27 mouse cellular contexts compared by ENCODE assay signal in the genomic region with DNA sequence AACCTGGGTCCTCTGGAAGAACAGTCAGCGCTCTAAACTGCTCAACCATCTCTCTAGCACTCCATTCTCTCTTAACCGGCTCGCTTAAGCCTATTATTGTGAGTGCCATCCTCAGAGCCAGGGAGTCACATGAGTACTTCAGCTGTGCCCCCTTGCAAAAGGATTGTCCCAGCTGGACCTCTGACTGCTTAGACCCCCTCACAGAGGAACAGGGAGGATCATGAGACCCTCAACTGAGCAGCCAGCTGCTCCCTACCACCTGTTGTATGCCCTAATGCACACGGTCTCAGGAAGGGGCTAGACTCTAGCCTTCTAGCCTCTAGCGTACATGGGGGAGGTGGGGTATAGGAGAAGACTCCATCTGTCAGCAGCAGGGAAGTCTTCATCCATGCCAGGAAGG. TPM values are rescaled to one million over a fixed set of nuclear protein-coding genes. Genes with fewer than 3 reads are reported as not detected.
DNase-seq lines count a peak whose midpoint lies in the region; ATAC-seq and TF ChIP-seq lines count a peak whose summit lies in the region.
"Had no signal": no experiment of that assay in that cellular context is flagged by ENCODE, and none has a peak within 500 bp of the region (broad histone marks: within the 10 kb centered on the region; RNA-seq: fewer than 3 reads in every experiment).

No protein-coding gene starts in this region.

- TF ChIP-seq CTCF in midbrain, postnatal 0 days (IDR thresholded peaks at IDR 0.05): no peak

- 78% methylated on average over 5 of the region's 5 CpGs for WGBS in embryonic facial prominence, embryonic 13.5 days
- WGBS in embryonic facial prominence, embryonic 10.5 days: 78% methylated on average over 5 of the region's 5 CpGs
- WGBS in midbrain, postnatal 0 days: 76% methylated on average over 5 of the region's 5 CpGs
- 75% methylated on average over 5 of the region's 5 CpGs for WGBS in midbrain, embryonic 14.5 days
- 70% methylated on average over 5 of the region's 5 CpGs for WGBS in embryonic facial prominence, embryonic 14.5 days

- H3K27me3 ChIP-seq in embryonic facial prominence, embryonic 13.5 days: no peaks in the 10 kb centered on the region
- no peaks in the 10 kb centered on the region for H3K27me3 ChIP-seq in embryonic facial prominence, embryonic 10.5 days (replicated peaks; ENCODE audit: low read depth, poor library complexity, severe bottlenecking)
- H3K27me3 ChIP-seq in midbrain, postnatal 0 days (ENCODE audit: insufficient read depth, low read length): no peaks in the 10 kb centered on the region
- no peaks in the 10 kb centered on the region for H3K27me3 ChIP-seq in midbrain, embryonic 14.5 days (ENCODE audit: control insufficient read depth, insufficient read depth, low read length)
- H3K27me3 ChIP-seq in embryonic facial prominence, embryonic 14.5 days (replicated peaks; ENCODE audit: control insufficient read depth, insufficient read depth, low read length): no peaks in the 10 kb centered on the region
- H3K27me3 ChIP-seq: embryonic facial prominence, embryonic 15.5 days; forebrain, embryonic 12.5 days; Patski had no signal

- no peaks in the 10 kb centered on the region for H3K36me3 ChIP-seq in embryonic facial prominence, embryonic 13.5 days
- no peaks in the 10 kb centered on the region for H3K36me3 ChIP-seq in embryonic facial prominence, embryonic 10.5 days (replicated peaks)
- H3K36me3 ChIP-seq in midbrain, postnatal 0 days (ENCODE audit: insufficient read depth, low read length): no peaks in the 10 kb centered on the region
- H3K36me3 ChIP-seq in midbrain, embryonic 14.5 days (ENCODE audit: control insufficient read depth, insufficient read depth, low read length): no peaks in the 10 kb centered on the region
- H3K36me3 ChIP-seq in embryonic facial prominence, embryonic 14.5 days (ENCODE audit: control insufficient read depth, insufficient read depth, low read length): no peaks in the 10 kb centered on the region
- H3K36me3 ChIP-seq: embryonic facial prominence, embryonic 15.5 days; forebrain, embryonic 10.5 days; forebrain, embryonic 12.5 days; G1E had no signal

- H3K4me2 ChIP-seq in embryonic facial prominence, embryonic 13.5 days: no peak overlapping the region
- no peak overlapping the region for H3K4me2 ChIP-seq in midbrain, postnatal 0 days (ENCODE audit: low read depth, low read length, poor library complexity, severe bottlenecking)
- H3K4me2 ChIP-seq in midbrain, embryonic 14.5 days (ENCODE audit: low read length): no peak overlapping the region
- no peak overlapping the region for H3K4me2 ChIP-seq in embryonic facial prominence, embryonic 14.5 days (ENCODE audit: low read depth, low read length)
- H3K4me2 ChIP-seq: embryonic facial prominence, embryonic 15.5 days; forebrain, embryonic 12.5 days had no signal

- no peak overlapping the region for H3K9ac ChIP-seq in embryonic facial prominence, embryonic 13.5 days
- no peak overlapping the region for H3K9ac ChIP-seq in midbrain, postnatal 0 days (replicated peaks; ENCODE audit: low read length, poor library complexity, severe bottlenecking)
- H3K9ac ChIP-seq in midbrain, embryonic 14.5 days (replicated peaks; ENCODE audit: low read length): no peak overlapping the region
- H3K9ac ChIP-seq in embryonic facial prominence, embryonic 14.5 days (ENCODE audit: low read depth, low read length): no peak overlapping the region
- H3K9ac ChIP-seq: embryonic facial prominence, embryonic 15.5 days; forebrain, embryonic 12.5 days had no signal

- no peak overlapping the region for H3K4me3 ChIP-seq in embryonic facial prominence, embryonic 13.5 days
- no peak overlapping the region for H3K4me3 ChIP-seq in embryonic facial prominence, embryonic 10.5 days
- H3K4me3 ChIP-seq in midbrain, postnatal 0 days (ENCODE audit: low read depth, low read length): no peak overlapping the region
- H3K4me3 ChIP-seq in midbrain, embryonic 14.5 days (replicated peaks; ENCODE audit: low read depth, low read length): no peak overlapping the region
- H3K4me3 ChIP-seq in embryonic facial prominence, embryonic 14.5 days (ENCODE audit: low read depth, low read length): no peak overlapping the region
- H3K4me3 ChIP-seq: embryonic facial prominence, embryonic 15.5 days; erythroblast, embryonic 14.5 days; forebrain, embryonic 10.5 days; forebrain, embryonic 12.5 days had no signal

- no peaks in the 10 kb centered on the region for H3K9me3 ChIP-seq in embryonic facial prominence, embryonic 13.5 days
- H3K9me3 ChIP-seq in embryonic facial prominence, embryonic 10.5 days: no peaks in the 10 kb centered on the region
- H3K9me3 ChIP-seq in midbrain, postnatal 0 days (ENCODE audit: low read length): no peaks in the 10 kb centered on the region
- H3K9me3 ChIP-seq in midbrain, embryonic 14.5 days (ENCODE audit: control insufficient read depth, low read length): no peaks in the 10 kb centered on the region
- H3K9me3 ChIP-seq in embryonic facial prominence, embryonic 14.5 days (ENCODE audit: control insufficient read depth, low read length): no peaks in the 10 kb centered on the region
- H3K9me3 ChIP-seq: embryonic facial prominence, embryonic 15.5 days; forebrain, embryonic 10.5 days; forebrain, embryonic 12.5 days; G1E had no signal

- peaks cover 35% of the 10 kb centered on the region for H3K4me1 ChIP-seq in embryonic facial prominence, embryonic 13.5 days
- H3K4me1 ChIP-seq in embryonic facial prominence, embryonic 10.5 days: peaks cover 21% of the 10 kb centered on the region
- H3K4me1 ChIP-seq in midbrain, postnatal 0 days (ENCODE audit: insufficient read depth, low read length): no peaks in the 10 kb centered on the region
- no peaks in the 10 kb centered on the region for H3K4me1 ChIP-seq in midbrain, embryonic 14.5 days (ENCODE audit: control insufficient read depth, insufficient read depth, low read length)
- peaks cover 15% of the 10 kb centered on the region; the same call in 1 of the 2 replicates for H3K4me1 ChIP-seq in embryonic facial prominence, embryonic 14.5 days (ENCODE audit: control insufficient read depth, insufficient read depth, low read length)

- no peak for ATAC-seq in embryonic facial prominence, embryonic 13.5 days (ENCODE audit: insufficient number of reproducible peaks, insufficient read depth, low FRiP score, low TSS enrichment, low read depth)
- ATAC-seq in midbrain, postnatal 0 days (ENCODE audit: low FRiP score): no peak
- no peak for ATAC-seq in midbrain, embryonic 14.5 days (ENCODE audit: low FRiP score, low TSS enrichment)
- peak; percentile 42; the same call in 1 of the 2 replicates for ATAC-seq in embryonic facial prominence, embryonic 14.5 days (ENCODE audit: low read depth)
- ATAC-seq: activated CD4-positive, CD25-positive, alpha-beta regulatory T cell, adult 4 months; CD4-positive, CD25-positive, alpha-beta regulatory T cell, adult 4 months; forebrain, embryonic 14.5 days; forebrain, embryonic 16.5 days; Patski had no signal

- peak overlapping the region; percentile 58; the same call in 1 of the 2 replicates for H3K27ac ChIP-seq in embryonic facial prominence, embryonic 13.5 days
- no peak overlapping the region for H3K27ac ChIP-seq in embryonic facial prominence, embryonic 10.5 days (replicated peaks)
- H3K27ac ChIP-seq in midbrain, postnatal 0 days (ENCODE audit: low read depth, low read length): no peak overlapping the region
- no peak overlapping the region for H3K27ac ChIP-seq in midbrain, embryonic 14.5 days (replicated peaks; ENCODE audit: low read depth, low read length)
- no peak overlapping the region for H3K27ac ChIP-seq in embryonic facial prominence, embryonic 14.5 days (replicated peaks; ENCODE audit: low read depth, low read length)
- H3K27ac ChIP-seq: forebrain, embryonic 10.5 days; forebrain, embryonic 12.5 days had no signal

- DNase-seq in embryonic facial prominence, embryonic 10.5 days (ENCODE audit: low spot score): no peak
- peak; percentile 30 for DNase-seq in midbrain, postnatal 0 days (ENCODE audit: low spot score)
- no peak for DNase-seq in midbrain, embryonic 14.5 days
- peak; percentile 54 for DNase-seq in embryonic facial prominence, embryonic 14.5 days (ENCODE audit: low spot score)
- no peak for DNase-seq in spleen, adult 12 weeks (ENCODE audit: low spot score)
- DNase-seq: adrenal gland, adult 8-10 months; adrenal gland, postnatal 14 days; adrenal gland, postnatal 36 days; B cell, adult 2 months; cerebellum, adult 11-12 months; cerebellum, adult 2 months; cerebellum, adult 9-10 months; cerebellum, postnatal 10 days; cerebellum, postnatal 25 days had no signal

RNA-seq across cellular contexts. Expression of a gene that starts 18.0 kb away (rescaled TPM):
- polyA plus RNA-seq in embryonic facial prominence, embryonic 13.5 days (2015; fragmentation: Nextera tagmentation; extraction: Ambion mirVana): 0.45 and 0.62 TPM in 2 replicates
- not detected in 2 replicates for polyA plus RNA-seq in embryonic facial prominence, embryonic 10.5 days (2016; fragmentation: Nextera tagmentation; extraction: Ambion mirVana)
- 1.3 and 1.4 TPM in 2 replicates for total RNA-seq in midbrain, postnatal 0 days (2014; rRNA removed)
- polyA plus RNA-seq in midbrain, postnatal 0 days (2015; fragmentation: Nextera tagmentation; extraction: Ambion mirVana): 0.97 and 1.0 TPM in 2 replicates
- polyA plus RNA-seq in midbrain, embryonic 14.5 days (2014; fragmentation: Nextera tagmentation; extraction: Ambion mirVana): 0.37 and 0.49 TPM in 2 replicates
- polyA plus RNA-seq in embryonic facial prominence, embryonic 14.5 days (2014; fragmentation: Nextera tagmentation; extraction: Ambion mirVana): 0.15 and 0.33 TPM in 2 replicates
- total RNA-seq: adrenal gland, adult 8-10 months; adrenal gland, postnatal 14 days; adrenal gland, postnatal 36 days had no signal
- polyA plus RNA-seq: embryonic facial prominence, embryonic 11.5 days; erythroblast, embryonic 14.5 days; G1E; Patski had no signal

RNA-seq across cellular contexts. Expression of a gene that starts 57.2 kb away (rescaled TPM):
- 0.23 and 0.52 TPM in 2 replicates for polyA plus RNA-seq in embryonic facial prominence, embryonic 13.5 days (2015; fragmentation: Nextera tagmentation; extraction: Ambion mirVana)
- 0.09 and 0.13 TPM in 2 replicates for polyA plus RNA-seq in embryonic facial prominence, embryonic 10.5 days (2016; fragmentation: Nextera tagmentation; extraction: Ambion mirVana)
- total RNA-seq in midbrain, postnatal 0 days (2014; rRNA removed): 3.5 and 4.1 TPM in 2 replicates
- polyA plus RNA-seq in midbrain, postnatal 0 days (2015; fragmentation: Nextera tagmentation; extraction: Ambion mirVana): 2.0 and 2.1 TPM in 2 replicates
- polyA plus RNA-seq in midbrain, embryonic 14.5 days (2014; fragmentation: Nextera tagmentation; extraction: Ambion mirVana): 0.17 and 0.26 TPM in 2 replicates
- 0.22 TPM in 1 of 2 replicates, not detected in the other for polyA plus RNA-seq in embryonic facial prominence, embryonic 14.5 days (2014; fragmentation: Nextera tagmentation; extraction: Ambion mirVana)
- total RNA-seq: adrenal gland, adult 18-20 months; adrenal gland, adult 8-10 months; adrenal gland, postnatal 14 days; adrenal gland, postnatal 36 days had no signal
- polyA plus RNA-seq: embryonic facial prominence, embryonic 11.5 days; erythroblast, embryonic 14.5 days; forebrain, embryonic 12.5 days; G1E; Patski had no signal

Comparison
In these comparisons a context has a peak if more than half of its experiments do, and no peak if none do; other contexts are left out.
1. DNase-seq: peak in midbrain, postnatal 0 days (single experiment) and embryonic facial prominence, embryonic 14.5 days (single experiment); none in embryonic facial prominence, embryonic 10.5 days (single experiment), midbrain, embryonic 14.5 days (single experiment) and spleen, adult 12 weeks (single experiment).